Mouse (Mus musculus): Measurements from ENCODE around the gene A030014E15Rik.
"Not testable (repeated sequence)": the region's sequence is repeated elsewhere in the genome, so short reads cannot be mapped to it uniquely, and the experiment has no call there.

Gene A030014E15Rik

DNA sequence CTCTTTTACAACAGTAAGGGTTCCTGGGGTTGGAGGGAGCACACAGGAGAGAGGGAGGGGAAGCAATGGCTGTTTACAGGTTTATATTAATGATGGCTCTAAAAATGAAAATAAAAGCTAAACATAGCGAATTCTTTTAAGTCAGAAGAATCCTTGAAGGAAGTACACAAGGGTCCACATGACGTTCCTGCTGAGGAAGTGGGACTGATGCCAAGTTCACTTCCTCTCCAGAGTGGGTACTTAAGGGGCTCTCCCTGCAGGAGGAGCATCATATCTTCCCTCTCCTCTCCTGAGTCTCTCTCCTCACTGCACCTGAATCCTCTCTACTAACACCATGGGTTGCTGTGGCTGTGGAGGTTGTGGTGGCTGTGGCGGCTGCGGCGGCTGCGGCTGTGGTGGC is at the start of gene A030014E15Rik:
Gene A030014E15Rik, plus strand, starts transcription at position 268 of the 400 bp plus-strand sequence.
- ChIA-PET CTCF (no interaction called here), POLR2A (no interaction called here)

DNA sequence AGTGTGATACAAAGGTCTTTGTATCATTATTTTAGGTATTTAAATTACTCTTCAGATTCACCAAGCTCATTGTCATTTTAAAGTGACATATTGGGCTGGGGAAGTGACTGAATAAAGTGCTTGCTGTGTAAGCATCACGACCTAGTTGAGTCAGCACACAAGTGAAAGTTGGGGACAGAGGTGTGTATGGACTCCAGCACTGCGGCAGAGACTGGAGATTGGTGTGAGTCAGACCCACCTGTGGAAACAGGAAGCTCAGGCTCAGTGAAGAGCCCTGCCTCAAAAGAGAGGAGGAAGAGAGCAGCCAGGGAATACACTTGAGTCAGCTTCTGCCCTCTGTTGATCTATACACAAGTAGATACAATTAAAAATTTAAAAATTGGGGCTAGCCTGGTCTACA is 45.5 kb upstream of the A030014E15Rik start:
- CTCF ChIA-PET, result interaction anchor here in 1 of 4 experiments (1.0 kb wide), 1 partner anchor 92 kb away, joined by 3 read pairs; no protein-coding TSS in a partner anchor
- POLR2A ChIA-PET, result interaction anchor here in 3 of 4 experiments (0.6 to 2.1 kb wide), 13 partner anchors 10 to 57 kb away, joined by 3 to 11 read pairs (median 4); partner anchors contain the start of gene Agfg1 (in 1 of the 3)

DNA sequence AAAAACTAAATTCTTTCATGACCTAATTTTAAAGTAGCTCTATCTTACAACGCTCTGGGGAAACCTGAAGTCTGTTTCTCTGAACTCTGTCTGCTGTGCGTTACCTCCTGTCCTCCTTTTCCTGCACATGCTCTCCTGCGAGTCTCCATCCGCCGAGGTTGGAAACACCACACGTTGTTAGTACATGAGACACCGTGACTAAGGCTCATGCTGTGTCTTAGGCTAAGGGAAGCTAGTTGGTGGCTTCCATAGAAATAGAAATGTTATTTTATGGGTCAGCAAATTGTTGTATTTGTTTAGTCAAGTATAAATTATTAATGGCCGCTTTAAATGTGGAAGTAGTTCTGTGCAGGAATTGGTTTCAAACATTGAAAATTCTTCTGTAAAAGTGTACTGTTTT is 44.5 kb upstream of the A030014E15Rik start:
- ChIA-PET POLR2A (interaction anchor here in 1 of 4 experiments (1.1 to 2.1 kb wide), 4 partner anchors 11 to 51 kb away, joined by 3 to 11 read pairs (median 4); no protein-coding TSS in a partner anchor), CTCF (no interaction called here)

DNA sequence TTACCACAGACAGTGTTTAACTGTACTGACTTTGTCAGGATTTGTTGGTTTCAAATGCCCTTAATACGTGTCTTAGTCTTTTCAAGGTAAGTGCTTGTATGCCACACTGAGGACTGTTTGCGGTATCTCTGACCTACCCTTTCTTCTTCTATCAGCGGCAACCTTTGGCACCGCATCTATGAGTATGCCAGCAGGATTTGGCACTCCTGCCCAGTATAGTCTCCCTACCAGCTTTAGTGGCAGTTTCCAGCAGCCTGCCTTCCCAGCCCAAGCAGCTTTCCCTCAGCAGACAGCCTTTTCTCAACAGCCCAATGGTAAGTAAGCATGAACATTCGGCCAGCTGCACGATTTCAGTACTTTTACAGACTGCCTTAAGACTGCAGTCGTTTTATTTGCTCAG is 31.4 kb upstream of the A030014E15Rik start:
- CTCF ChIA-PET, result no interaction called here
- POLR2A ChIA-PET, result no interaction called here

DNA sequence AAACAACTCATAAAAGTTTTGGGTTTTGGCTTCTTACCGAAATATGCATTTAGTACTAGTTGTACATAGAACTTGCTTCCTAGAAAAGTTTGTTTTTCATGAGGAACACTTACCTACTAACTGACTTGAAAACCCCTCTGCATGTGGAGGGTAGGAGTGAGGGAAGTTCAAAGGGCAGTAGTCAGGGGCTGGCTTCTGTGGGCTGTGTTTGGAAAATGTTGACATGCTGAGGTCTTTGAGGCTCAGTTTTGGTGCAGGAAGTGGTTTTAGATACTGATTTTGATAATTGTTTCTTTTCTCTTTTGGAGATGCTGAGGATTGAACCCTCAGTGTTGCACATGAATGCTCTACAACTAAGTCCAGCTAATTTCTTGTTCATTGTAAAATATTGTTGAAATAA is 24.1 kb upstream of the A030014E15Rik start:
- CTCF ChIA-PET, result no interaction called here
- POLR2A ChIA-PET, result interaction anchor here in 2 of 4 experiments (1.0 to 1.9 kb wide), 4 partner anchors 9 to 34 kb away, joined by 3 to 5 read pairs (median 4); no protein-coding TSS in a partner anchor

DNA sequence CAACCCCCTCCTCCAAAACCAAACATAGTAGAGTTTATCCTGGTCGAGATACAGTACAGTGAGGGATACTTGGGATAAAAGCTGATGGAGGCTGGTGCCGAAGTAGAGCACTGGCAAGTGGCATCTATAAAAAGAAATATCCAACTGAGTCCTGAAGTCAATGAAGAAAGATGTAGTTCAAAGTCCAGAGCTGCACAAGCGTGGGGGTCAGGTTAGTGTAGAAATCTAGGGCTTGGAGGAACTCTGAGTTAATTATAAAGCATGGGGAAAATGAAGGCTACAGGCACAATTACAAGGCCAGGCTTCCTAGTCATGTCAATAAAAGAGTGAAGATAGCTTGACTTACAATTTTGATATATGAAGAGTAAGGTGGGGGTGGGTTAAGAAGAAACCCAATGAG is 23.5 kb upstream of the A030014E15Rik start:
- POLR2A ChIA-PET, result interaction anchor here in 2 of 4 experiments (1.0 to 1.4 kb wide), 5 partner anchors 9 to 56 kb away, joined by 3 to 5 read pairs (median 5); no protein-coding TSS in a partner anchor

DNA sequence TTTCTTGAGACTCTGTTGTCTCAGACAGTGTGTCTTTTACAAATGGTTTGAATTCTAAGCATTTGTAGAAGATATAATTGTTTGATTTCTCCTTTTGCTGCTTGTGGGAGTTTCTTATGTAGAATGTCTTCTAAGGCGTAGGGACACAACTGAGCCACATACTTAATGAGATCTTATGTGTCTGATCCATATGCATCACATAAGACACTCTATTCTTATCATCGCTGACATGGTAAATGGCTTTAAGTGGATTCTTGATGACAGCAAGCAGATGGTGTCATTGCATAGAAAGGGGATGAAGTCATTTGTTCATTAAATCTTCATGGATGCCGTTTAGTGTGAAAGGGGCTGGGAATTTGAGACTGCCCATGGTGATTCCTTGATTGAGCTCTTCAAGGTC is 18.8 kb upstream of the A030014E15Rik start:
- CTCF ChIA-PET, result interaction anchor here in 1 of 4 experiments (0.6 kb wide), 1 partner anchor 143 kb away, joined by 3 read pairs; no protein-coding TSS in a partner anchor
- POLR2A ChIA-PET, result interaction anchor here in 2 of 4 experiments (0.8 to 1.0 kb wide), 3 partner anchors 13 to 43 kb away, joined by 3 read pairs; no protein-coding TSS in a partner anchor

More for the DNA sequence above, 23.5 kb upstream of the A030014E15Rik start:
- CTCF ChIA-PET, result no interaction called here

DNA sequence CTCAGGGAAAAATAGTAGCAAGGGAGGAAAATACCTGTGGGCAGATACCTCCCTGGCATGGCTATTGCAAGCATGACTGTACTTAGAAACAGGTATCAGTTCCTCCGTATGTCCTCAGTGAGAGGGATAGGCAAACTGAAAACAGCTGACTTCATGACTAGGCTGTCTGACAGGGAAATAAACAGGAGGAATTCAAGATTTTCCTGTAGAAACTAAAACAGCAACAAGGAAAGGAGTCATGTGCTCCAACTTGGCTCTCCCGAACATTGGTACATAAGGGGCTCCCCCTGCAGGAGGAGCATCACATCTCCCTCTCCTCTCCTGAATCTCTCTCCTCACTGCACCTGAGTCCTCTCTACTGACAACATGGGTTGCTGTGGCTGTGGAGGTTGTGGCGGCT is 11.7 kb upstream of the A030014E15Rik start, which contains the start of gene A030005L19Rik:
Gene A030005L19Rik, plus strand, starts transcription at position 301 of the 400 bp plus-strand sequence.
- CTCF ChIA-PET, result no interaction called here
- POLR2A ChIA-PET, result no interaction called here

DNA sequence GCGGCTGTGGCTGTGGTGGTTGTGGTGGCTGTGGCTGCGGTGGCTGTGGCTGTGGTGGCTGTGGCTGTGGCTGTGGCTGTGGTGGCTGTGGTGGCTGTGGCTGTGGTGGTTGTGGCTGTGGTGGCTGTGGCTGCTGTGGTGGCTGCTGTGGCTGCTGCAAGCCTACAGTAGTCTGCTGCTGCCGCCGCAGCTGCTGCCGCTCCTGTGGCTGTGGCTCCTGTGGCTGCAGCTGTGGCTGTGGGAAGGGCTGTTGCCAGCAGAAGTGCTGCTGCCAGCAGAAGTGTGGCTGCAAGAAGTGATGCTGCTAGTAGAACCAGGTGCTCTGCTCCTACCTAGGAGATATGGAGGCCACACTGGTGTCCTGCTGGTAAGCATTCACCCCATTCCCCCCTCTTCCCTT is 11.3 kb upstream of the A030014E15Rik start:
- POLR2A ChIA-PET, CTCF ChIA-PET: not testable (repeated sequence)

DNA sequence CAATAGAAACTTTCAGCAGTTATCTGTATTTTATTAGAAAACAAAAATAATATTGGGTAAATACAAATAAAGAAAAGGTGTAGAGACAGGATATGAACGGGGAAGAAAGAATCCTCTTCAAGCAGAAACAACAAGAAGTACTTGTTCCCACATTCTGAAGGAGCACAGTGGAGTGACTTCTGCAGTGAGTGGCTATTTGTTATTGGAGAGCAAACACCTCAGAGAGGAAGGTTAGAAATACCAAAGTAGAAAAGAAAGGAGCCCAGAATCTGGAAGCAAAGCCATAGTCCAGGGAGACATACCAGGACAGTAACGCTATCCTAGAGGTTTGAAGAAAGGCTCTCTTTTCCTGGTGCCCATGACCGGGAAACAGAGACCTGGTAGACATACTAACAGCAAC is 5.8 kb downstream of the A030014E15Rik start:
- CTCF ChIA-PET, POLR2A ChIA-PET: not testable (repeated sequence)

DNA sequence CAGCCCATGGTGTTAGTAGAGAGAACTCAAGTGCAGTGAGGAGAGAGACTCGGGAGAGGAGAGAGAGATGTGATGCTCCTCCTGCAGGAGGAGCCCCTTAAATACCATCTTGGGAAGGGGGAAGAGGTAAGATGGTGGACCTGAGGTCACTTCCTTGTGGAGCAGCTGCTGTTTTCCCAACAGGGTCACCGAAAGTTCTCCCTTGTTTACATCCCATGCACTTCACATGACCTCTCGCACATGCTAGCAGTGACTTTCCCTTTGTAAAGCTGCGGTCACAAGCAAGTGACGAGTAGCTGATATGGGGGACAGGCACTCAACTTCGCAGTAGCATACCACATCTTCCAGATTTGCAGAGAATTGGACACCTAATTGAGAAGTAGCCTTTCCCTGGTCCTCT is 6.6 kb downstream of the A030014E15Rik start, which contains the start of gene Gm6217:
Gene Gm6217, minus strand, starts transcription at position 74 of the 400 bp plus-strand sequence.
- POLR2A ChIA-PET, CTCF ChIA-PET: not testable (repeated sequence)

DNA sequence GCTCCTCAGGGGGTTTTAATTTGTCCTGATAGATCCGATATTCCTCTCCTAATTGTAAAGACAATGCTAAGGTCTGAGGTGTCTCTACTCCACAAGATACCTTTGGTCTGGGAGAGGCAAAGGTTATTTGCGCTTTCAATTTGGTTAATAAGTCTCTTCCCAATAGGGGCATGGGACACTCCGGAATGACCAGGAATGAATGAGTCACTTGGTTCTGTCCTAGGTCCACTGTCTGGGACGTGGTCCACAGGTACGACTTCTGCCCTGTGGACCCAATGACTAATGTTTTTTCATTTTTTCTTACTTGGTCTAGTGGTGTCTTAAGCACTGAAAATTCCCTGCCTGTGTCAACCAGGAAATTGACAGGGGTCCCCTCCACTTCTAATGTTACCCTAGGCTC is 13.9 kb downstream of the A030014E15Rik start:
- ChIA-PET CTCF (no interaction called here), POLR2A (no interaction called here)

DNA sequence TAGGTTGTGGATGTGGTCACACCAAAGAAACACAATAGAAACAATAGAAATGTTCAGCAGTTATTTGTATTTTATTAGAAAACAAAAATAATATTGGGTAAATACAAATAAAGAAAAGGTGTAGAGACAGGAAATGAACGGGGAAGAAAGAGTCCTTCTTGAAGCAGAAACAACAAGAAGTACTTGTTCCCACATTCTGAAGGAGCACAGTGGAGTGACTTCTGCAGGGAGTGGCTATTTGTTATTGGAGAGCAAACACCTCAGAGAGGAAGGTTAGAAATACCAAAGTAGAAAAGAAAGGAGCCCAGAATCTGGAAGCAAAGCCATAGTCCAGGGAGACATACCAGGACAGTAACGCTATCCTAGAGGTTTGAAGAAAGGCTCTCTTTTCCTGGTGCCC is 17.8 kb downstream of the A030014E15Rik start:
- POLR2A ChIA-PET, result not testable (repeated sequence)

DNA sequence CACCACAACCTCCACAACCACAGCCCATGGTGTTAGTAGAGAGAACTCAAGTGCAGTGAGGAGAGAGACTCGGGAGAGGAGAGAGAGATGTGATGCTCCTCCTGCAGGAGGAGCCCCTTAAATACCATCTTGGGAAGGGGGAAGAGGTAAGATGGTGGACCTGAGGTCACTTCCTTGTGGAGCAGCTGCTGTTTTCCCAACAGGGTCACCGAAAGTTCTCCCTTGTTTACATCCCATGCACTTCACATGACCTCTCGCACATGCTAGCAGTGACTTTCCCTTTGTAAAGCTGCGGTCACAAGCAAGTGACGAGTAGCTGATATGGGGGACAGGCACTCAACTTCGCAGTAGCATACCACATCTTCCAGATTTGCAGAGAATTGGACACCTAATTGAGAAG is 18.6 kb downstream of the A030014E15Rik start, which contains the start of gene A030003K21Rik:
Gene A030003K21Rik, minus strand, starts transcription at position 94 of the 400 bp plus-strand sequence.
- CTCF ChIA-PET, POLR2A ChIA-PET: not testable (repeated sequence)

More for the DNA sequence above, 17.8 kb downstream of the A030014E15Rik start:
- CTCF ChIA-PET, result not testable (repeated sequence)

DNA sequence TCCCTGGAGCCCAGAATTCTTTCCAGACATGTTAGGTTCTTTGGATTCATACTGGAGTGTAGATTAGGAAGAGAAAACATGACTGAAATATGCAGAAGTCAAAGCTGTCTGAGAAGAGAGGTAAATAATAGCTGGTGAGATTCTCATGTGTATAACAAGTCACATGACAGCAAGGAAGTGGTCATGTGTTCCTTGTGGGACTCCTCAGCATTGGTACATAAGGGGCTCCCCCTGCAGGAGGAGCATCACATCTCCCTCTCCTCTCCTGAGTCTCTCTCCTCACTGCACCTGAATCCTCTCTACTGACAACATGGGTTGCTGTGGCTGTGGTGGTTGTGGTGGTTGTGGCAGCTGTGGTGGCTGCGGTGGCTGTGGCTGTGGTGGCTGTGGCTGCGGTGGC is 21.3 kb downstream of the A030014E15Rik start:
- POLR2A ChIA-PET, result interaction anchor here in 2 of 4 experiments (1.0 to 1.2 kb wide), 2 partner anchors 13 to 15 kb away, joined by 3 read pairs; no protein-coding TSS in a partner anchor
- CTCF ChIA-PET, result not testable (repeated sequence)

DNA sequence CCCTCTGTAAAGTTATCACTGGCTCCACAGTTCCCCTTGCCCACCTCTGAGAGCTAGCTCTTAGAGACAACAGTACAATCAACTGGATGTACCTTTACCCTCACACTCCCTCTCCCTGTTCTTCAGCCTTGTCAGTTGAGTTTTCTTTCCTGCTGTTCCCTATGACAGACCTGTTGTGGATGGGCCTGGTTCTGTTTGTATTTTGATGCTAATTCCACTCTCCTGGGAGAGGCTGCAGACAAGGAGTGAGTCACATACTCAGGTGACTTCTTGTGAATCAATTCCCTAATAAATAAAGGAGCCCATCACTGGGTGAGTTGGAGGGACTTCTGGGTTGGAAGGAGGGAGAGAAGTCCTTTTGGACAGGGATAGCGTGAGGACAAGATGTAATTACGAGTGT is 23.9 kb downstream of the A030014E15Rik start:
- POLR2A ChIA-PET, result interaction anchor here in 3 of 4 experiments (0.6 to 2.1 kb wide), 7 partner anchors 11 to 780 kb away, joined by 3 to 9 read pairs (median 6); partner anchors contain the start of gene Gm47955 (in 2 of the 3)
- CTCF ChIA-PET, result no interaction called here

DNA sequence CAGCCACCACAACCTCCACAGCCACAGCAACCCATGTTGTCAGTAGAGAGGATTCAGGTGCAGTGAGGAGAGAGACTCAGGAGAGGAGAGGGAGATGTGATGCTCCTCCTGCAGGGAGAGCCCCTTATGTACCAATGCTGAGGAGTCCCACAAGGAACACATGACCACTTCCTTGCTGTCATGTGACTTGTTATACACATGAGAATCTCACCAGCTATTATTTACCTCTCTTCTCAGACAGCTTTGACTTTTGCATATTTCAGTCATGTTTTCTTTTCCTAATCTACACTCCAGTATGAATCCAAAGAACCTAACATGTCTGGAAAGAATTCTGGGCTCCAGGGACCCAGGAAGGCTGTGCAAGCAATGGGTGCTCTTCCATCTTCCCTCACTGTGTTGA is 31.2 kb downstream of the A030014E15Rik start, which contains the start of gene Gm7544:
Gene Gm7544, minus strand, starts transcription at position 101 of the 400 bp plus-strand sequence.
- CTCF ChIA-PET, POLR2A ChIA-PET: not testable (repeated sequence)

DNA sequence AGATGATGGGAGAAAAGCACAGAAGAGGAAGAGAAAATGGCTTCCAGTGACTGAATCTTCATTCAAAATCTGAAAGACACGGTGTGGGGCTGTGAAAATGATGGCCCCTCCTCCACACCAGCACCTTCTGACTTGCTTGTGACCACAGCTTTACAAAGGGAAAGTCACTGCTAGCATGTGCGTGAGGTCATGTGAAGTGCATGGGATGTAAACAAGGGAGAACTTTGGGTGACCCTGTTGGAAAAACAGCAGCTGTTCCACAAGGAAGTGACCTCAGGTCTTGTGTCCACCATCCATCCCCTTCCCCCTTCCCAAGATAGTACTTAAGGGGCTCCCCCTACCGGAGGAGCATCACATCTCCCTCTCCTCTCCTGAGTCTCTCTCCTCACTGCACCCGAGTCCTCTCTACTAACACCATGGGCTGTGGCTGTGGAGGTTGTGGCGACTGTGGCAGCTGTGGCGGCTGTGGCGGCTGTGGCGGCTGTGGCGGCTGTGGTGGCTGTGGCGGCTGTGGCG is 35.2 kb downstream of the A030014E15Rik start, which contains the start of gene Gm47955:
Gene Gm47955, plus strand, starts transcription at position 417 of the 516 bp plus-strand sequence.
- CTCF ChIA-PET, result interaction anchor here in 2 of 4 experiments (0.5 to 1.0 kb wide), 4 partner anchors 14 to 193 kb away, joined by 3 to 17 read pairs (median 3); partner anchors contain the start of gene Gm47959 (in 1 of the 2)
- POLR2A ChIA-PET, result interaction anchor here in 2 of 4 experiments (0.6 to 2.6 kb wide), 4 partner anchors 11 to 325 kb away, joined by 4 to 8 read pairs (median 6); no protein-coding TSS in a partner anchor

DNA sequence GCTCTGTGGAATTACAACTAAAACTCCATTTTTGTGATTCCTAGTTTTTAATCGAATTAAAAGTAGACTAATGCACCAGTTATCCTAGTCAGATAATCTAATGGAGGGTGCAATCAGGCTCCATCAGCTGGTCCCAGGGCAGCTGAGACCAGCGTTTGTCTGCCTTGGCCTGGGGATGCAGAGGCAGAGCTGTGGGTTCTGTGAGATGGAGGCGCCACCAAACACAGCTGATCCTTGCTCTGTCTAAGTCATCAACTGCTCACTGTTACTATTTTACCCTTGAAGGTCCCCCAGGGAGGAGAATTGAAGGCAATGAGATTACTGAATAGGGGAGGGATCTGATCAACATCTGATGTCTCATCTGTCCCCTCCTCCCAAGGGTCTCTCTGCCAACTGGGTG is 41.7 kb downstream of the A030014E15Rik start:
- POLR2A ChIA-PET, result interaction anchor here in 2 of 4 experiments (0.6 to 1.5 kb wide), 3 partner anchors 13 to 712 kb away, joined by 3 to 5 read pairs (median 4); no protein-coding TSS in a partner anchor
- CTCF ChIA-PET, result interaction anchor here in 2 of 4 experiments (0.6 to 0.8 kb wide), 3 partner anchors 81 to 160 kb away, joined by 3 to 8 read pairs (median 3); no protein-coding TSS in a partner anchor

DNA sequence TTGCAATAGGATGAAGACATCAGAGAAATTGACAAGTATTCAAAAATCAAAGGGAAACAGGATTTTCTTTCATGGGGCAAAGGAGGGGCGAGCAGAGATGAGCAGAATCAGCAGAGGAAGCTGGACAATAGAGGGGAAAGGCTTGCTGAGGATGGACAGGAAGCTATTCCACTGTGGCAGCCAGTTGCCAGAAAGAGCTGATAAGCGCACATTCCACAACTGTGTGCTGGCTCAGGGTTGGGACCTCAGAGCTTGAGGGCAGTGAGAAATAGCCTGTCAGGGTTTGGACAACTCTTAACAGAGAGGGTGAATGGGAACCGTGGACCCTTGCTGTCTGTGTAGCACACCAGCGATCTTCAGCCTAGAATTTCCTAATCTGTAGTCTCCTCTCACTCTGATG is 47.3 kb downstream of the A030014E15Rik start:
- CTCF ChIA-PET, result interaction anchor here in 1 of 4 experiments (1.2 kb wide), 1 partner anchor 15 kb away, joined by 3 read pairs; no protein-coding TSS in a partner anchor
- POLR2A ChIA-PET, result no interaction called here

Data from embryonic stem cell, embryonic (primary cell).